Mouse (Mus musculus) neural tube, embryonic 15.5 days (tissue): ENCODE data around the gene Khdc4. TPM values are rescaled to one million over a fixed set of nuclear protein-coding genes. Genes with fewer than 3 reads are reported as not detected.

Experiments used
- ATAC-seq: fragments of 200-750 bp; cut with Nextera tagmentation; 2 replicates; pipeline ENCODE4 v1.8.0; 2017; ENCODE audit warnings: mild to moderate bottlenecking, moderate TSS enrichment, moderate library complexity; ENCODE audit not compliant: low FRiP score
- H3K27ac ChIP-seq: fragments of 300-500 bp; sonication (generic); replicated peaks from 2 replicates; pipeline ENCODE4 v1.5.1; 2015; ENCODE audit warnings: mild to moderate bottlenecking, inconsistent platforms
- H3K27me3 ChIP-seq: fragments of 300-500 bp; sonication (generic); replicated peaks from 2 replicates; pipeline ENCODE4 v1.6.1; 2015; ENCODE audit warnings: inconsistent platforms
- H3K36me3 ChIP-seq: fragments of 300-500 bp; sonication (generic); 2 replicates; pipeline ENCODE4 v1.6.1; 2015; ENCODE audit warnings: inconsistent platforms
- H3K4me1 ChIP-seq: fragments of 300-500 bp; sonication (generic); 2 replicates; pipeline ENCODE4 v1.6.1; 2015; ENCODE audit warnings: inconsistent platforms
- H3K4me2 ChIP-seq: fragments of 300-500 bp; sonication (generic); 2 replicates; pipeline ENCODE4 v1.6.1; 2015; ENCODE audit warnings: inconsistent platforms, mild to moderate bottlenecking, moderate library complexity
- H3K4me3 ChIP-seq: fragments of 300-500 bp; sonication (generic); replicated peaks from 2 replicates; pipeline ENCODE4 v1.5.1; 2015; ENCODE audit warnings: mild to moderate bottlenecking, inconsistent platforms
- H3K9ac ChIP-seq: fragments of 300-500 bp; sonication (generic); replicated peaks from 2 replicates; pipeline ENCODE4 v1.6.1; 2015; ENCODE audit warnings: mild to moderate bottlenecking, inconsistent platforms
- H3K9me3 ChIP-seq: fragments of 300-500 bp; sonication (generic); replicated peaks from 2 replicates; pipeline ENCODE4 v1.6.1; 2016; ENCODE audit warnings: inconsistent platforms
- WGBS: fragments of 180-500 bp; shearing (Covaris S2); methylation state at CpG from one replicate; pipeline ENCODE4 v1.1.7; 2015; ENCODE audit warnings: mixed read lengths; 5-methylcytosine and 5-hydroxymethylcytosine counted together
- polyA plus RNA-seq: library from polyadenylated mRNA; unstranded; fragments of >200 nt; fragmentation: Nextera tagmentation; extraction: Ambion mirVana; gene quantifications from 2 replicates; pipeline ENCODE4 v1.2.1, GENCODE M21; 2015

Gene Khdc4
- polyA plus RNA-seq, 1 experiment from 2014 or later, result 87.4 TPM

DNA sequence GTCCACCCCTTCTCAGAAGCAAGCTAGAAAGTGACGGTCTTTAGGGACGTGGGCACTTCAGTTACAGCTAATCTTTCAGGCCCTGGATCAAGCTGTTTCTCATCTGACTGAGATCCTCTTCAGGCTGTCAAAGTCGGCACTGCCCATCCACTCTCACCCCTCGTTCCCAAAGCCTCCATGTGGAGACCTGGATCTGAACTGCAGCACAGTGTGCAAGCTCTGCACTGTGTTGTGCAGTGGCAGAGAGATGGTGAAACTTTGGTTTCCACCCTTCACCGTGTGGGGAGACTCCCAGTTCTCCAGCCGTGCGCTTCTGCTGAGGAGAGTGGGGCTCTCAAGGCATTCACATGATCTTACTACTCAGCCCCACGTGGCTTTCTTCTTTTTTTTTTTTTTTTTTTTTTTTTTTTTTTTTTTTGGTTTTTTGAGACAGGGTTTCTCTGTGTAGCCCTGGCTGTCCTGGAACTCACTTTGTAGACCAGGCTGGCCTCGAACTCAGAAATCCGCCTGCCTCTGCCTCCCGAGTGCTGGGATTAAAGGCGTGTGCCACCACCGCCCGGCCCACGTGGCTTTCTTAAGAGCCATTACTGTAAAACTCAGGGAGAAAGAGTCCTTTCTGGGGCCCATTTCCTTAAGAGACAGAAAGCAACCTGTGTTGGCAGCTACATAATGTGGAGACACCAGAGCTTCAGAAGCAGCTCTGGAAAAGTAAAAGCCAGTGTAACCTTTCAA lies 60.7 kb downstream of the Khdc4 start:
- WGBS, result 96% methylated on average over 15 of the region's 15 CpGs
- H3K27me3 ChIP-seq, result no peaks in the 10 kb centered on the region
- H3K9ac ChIP-seq, result no peak overlapping the region
- H3K4me1 ChIP-seq, result no peaks in the 10 kb centered on the region
- ATAC-seq, result no peak
- peaks cover 4% of the 10 kb centered on the region; the same call in 1 of the 2 replicates for H3K9me3 ChIP-seq
- H3K4me3 ChIP-seq, result no peak overlapping the region
- H3K4me2 ChIP-seq, result no peak overlapping the region
- H3K27ac ChIP-seq, result no peak overlapping the region
- peaks cover 72% of the 10 kb centered on the region for H3K36me3 ChIP-seq

- H3K4me2 ChIP-seq, result no peak overlapping the region
- H3K4me3 ChIP-seq, result no peak overlapping the region
- peaks cover 4% of the 10 kb centered on the region; the same call in 1 of the 2 replicates for H3K9me3 ChIP-seq
- H3K27ac ChIP-seq, result no peak overlapping the region
- no peak for ATAC-seq
- no peak overlapping the region for H3K9ac ChIP-seq
- peaks cover 72% of the 10 kb centered on the region for H3K36me3 ChIP-seq
- WGBS, result 81% methylated on average over 4 of the region's 4 CpGs
- H3K27me3 ChIP-seq, result no peaks in the 10 kb centered on the region
- H3K4me1 ChIP-seq, result no peaks in the 10 kb centered on the region
Observed at GRCm38 (mm10) chr3:88746871-88747231, 61.2 kb downstream of the Khdc4 start.

DNA sequence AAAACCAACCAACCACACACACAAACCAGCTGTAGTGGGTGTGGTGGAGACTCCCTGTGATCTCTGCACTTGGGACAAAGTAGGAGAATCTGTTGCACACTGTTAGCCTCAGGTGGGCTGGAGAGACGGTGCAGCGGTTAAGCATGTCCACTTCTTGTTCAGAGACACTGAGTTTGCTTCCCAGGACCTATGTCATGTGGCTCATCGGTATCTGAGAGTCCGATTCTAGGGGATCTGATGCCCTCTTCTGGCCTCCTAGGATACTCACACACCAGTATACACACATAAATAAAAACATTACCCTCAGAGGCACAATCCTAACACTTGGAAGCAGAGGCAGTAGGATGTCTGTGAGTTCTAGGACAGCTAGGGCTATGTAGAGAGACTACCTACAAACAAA lies 68.7 kb downstream of the Khdc4 start:
- Histone ChIP-seq H3K36me3 (peaks cover 63% of the 10 kb centered on the region), H3K9me3 (no peaks in the 10 kb centered on the region), H3K4me1 (peaks cover 45% of the 10 kb centered on the region), H3K27me3 (no peaks in the 10 kb centered on the region), H3K4me3 (no peak overlapping the region), H3K27ac (0 out of 2 replicates have a peak overlapping the region, but pooled peaks have one; percentile 5), H3K9ac (no peak overlapping the region), H3K4me2 (no peak overlapping the region)
- no peak for ATAC-seq
- 80% methylated on average over 4 of the region's 4 CpGs for WGBS

DNA sequence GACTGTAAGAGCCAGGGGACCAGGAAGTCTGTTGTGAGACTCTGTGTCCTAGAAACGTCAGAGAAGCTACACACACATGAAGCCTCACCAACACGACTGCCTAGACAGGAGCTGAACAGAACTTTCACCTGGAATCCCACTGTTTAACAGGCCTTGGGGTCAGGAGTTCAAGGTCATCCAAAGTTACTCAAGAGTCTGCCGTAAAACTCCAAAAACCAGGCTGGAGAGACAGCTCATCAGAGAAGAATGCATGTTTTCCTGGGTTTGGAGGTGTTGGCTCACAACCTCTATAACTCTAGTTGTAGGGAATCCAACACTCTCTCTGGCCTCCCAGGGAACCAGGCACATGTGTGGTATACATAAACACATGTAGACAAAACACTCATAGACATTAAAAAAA lies 69.9 kb downstream of the Khdc4 start:
- WGBS, result 71% methylated on average over 3 of the region's 3 CpGs
- no peak for ATAC-seq
- no peaks in the 10 kb centered on the region for H3K27me3 ChIP-seq
- peak overlapping the region; percentile 82 for H3K27ac ChIP-seq
- H3K4me2 ChIP-seq, result no peak overlapping the region
- H3K4me3 ChIP-seq, result no peak overlapping the region
- peaks cover 61% of the 10 kb centered on the region for H3K36me3 ChIP-seq
- no peak overlapping the region for H3K9ac ChIP-seq
- peaks cover 54% of the 10 kb centered on the region for H3K4me1 ChIP-seq
- no peaks in the 10 kb centered on the region for H3K9me3 ChIP-seq

GRCm38 (mm10) chr3:88756276-88756675 lies 70.7 kb downstream of the Khdc4 start:
- H3K27me3 ChIP-seq, result no peaks in the 10 kb centered on the region
- H3K4me1 ChIP-seq, result peaks cover 54% of the 10 kb centered on the region
- H3K27ac ChIP-seq, result peak overlapping the region; percentile 82
- no peak overlapping the region for H3K9ac ChIP-seq
- H3K4me3 ChIP-seq, result no peak overlapping the region
- peak; percentile 11; the same call in 1 of the 2 replicates for ATAC-seq
- no peaks in the 10 kb centered on the region for H3K9me3 ChIP-seq
- WGBS, result 7% methylated on average over 4 of the region's 4 CpGs
- H3K36me3 ChIP-seq, result peaks cover 59% of the 10 kb centered on the region
- peak overlapping the region; percentile 17; the same call in 1 of the 2 replicates for H3K4me2 ChIP-seq

DNA sequence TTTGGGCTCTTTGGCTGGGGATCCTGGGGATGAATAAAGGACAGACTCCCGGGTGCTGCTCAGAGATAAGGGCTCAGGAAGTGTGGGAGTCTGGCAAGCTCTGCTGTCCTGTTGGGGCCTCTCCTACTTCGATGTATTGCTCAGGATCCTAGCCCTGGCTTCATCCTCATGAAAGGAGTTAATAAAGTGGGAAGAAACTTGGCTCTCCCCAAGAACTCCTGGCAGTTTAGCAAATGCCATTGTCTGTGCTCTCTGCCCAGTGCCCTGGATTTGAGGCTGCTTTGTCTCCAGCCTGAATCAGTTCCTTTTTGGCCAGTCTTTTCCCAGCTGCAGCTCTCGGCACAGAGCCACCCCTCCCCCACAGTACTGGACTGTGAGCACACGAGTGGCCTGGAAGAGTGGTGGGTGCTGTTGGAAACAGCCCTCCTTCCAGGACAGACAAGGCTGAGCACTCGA lies 72.5 kb downstream of the Khdc4 start:
- no peaks in the 10 kb centered on the region for H3K9me3 ChIP-seq
- H3K9ac ChIP-seq, result no peak overlapping the region; the same call in 1 of the 2 replicates
- ATAC-seq, result peak; percentile 83
- H3K27me3 ChIP-seq, result no peaks in the 10 kb centered on the region
- peak overlapping the region; percentile 26 for H3K4me2 ChIP-seq
- H3K4me3 ChIP-seq, result no peak overlapping the region
- H3K36me3 ChIP-seq, result peaks cover 62% of the 10 kb centered on the region
- WGBS, result 5% methylated on average over 5 of the region's 5 CpGs
- H3K27ac ChIP-seq, result peak overlapping the region; percentile 86
- H3K4me1 ChIP-seq, result peaks cover 69% of the 10 kb centered on the region

DNA sequence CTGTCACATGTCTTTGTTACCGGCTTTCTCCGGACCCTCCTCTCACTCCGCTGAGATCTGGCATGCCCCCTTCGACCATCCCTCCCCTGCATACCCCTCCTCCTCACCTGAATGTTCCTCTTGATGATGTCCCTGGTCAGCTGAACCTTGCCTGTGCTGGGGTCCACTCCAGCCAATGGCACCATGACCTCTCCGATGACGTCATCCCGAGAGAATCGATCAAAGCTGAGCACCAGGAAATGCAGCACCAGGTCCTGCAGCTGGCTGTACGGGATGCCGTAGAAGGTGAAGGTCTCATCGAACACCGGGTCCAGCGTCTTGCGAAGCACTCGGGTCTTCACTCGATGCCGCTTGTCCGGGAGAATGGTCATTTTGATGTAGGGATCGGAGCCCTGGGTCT lies 76.0 kb downstream of the Khdc4 start:
- peaks cover 57% of the 10 kb centered on the region for H3K36me3 ChIP-seq
- ATAC-seq, result no peak
- H3K4me3 ChIP-seq, result no peak overlapping the region
- 0 out of 2 replicates have a peak overlapping the region, but pooled peaks have one; percentile 18 for H3K27ac ChIP-seq
- H3K4me1 ChIP-seq, result peaks cover 58% of the 10 kb centered on the region
- 94% methylated on average over 19 of the region's 19 CpGs for WGBS
- H3K9me3 ChIP-seq, result no peaks in the 10 kb centered on the region
- H3K27me3 ChIP-seq, result no peaks in the 10 kb centered on the region
- H3K4me2 ChIP-seq, result no peak overlapping the region
- H3K9ac ChIP-seq, result no peak overlapping the region

DNA sequence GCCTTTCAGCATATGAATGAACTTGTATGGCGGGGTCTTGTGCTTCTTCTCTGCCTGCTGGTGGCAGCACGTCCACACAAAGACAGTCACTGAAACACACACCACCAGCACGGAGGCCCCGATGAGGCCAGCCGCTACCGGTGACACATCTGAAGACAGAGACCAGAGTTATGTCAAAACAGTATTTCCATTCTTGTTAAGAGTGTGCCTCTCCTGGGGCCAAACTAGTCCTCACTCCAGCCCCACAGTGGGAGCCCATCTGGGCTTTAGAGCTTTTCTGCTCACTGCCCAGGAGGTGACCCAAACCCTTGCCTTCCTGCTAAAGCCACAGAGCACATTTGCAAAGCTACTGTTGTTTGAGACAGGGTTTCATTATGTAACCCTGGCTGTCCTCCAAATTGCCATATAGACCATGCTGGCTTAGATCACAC lies 76.8 kb downstream of the Khdc4 start:
- H3K27ac ChIP-seq, result 0 out of 2 replicates have a peak overlapping the region, but pooled peaks have one; percentile 18
- peaks cover 54% of the 10 kb centered on the region for H3K36me3 ChIP-seq
- H3K4me1 ChIP-seq, result peaks cover 50% of the 10 kb centered on the region
- no peaks in the 10 kb centered on the region for H3K27me3 ChIP-seq
- no peaks in the 10 kb centered on the region for H3K9me3 ChIP-seq
- no peak for ATAC-seq
- WGBS, result 31% methylated on average over 6 of the region's 6 CpGs
- no peak overlapping the region for H3K9ac ChIP-seq
- no peak overlapping the region for H3K4me2 ChIP-seq
- H3K4me3 ChIP-seq, result no peak overlapping the region

Other genes starting within 250 kb of the Khdc4 start
- gene Sema4a, start 224.6 kb upstream of the Khdc4 start, polyA plus RNA-seq, result 28.2 and 28.8 TPM in 2 replicates
- gene Lmna, start 175.8 kb upstream of the Khdc4 start, polyA plus RNA-seq, result 70.3 and 78.7 TPM in 2 replicates
- gene Mex3a, start 153.4 kb upstream of the Khdc4 start, polyA plus RNA-seq, result 18.6 and 19.2 TPM in 2 replicates
- 0.29 and 4.1 TPM in 2 replicates for gene Rab25, start 137.5 kb upstream of the Khdc4 start, polyA plus RNA-seq
- 189 and 193 TPM in 2 replicates for gene Lamtor2, start 132.7 kb upstream of the Khdc4 start, polyA plus RNA-seq
- gene Ubqln4, start 132.0 kb upstream of the Khdc4 start, polyA plus RNA-seq, result 39.2 and 40.1 TPM in 2 replicates
- 157 and 175 TPM in 2 replicates for gene Ssr2, start 109.9 kb upstream of the Khdc4 start, polyA plus RNA-seq
- gene Arhgef2, start 79.8 kb upstream of the Khdc4 start, polyA plus RNA-seq, result 97.4 and 104 TPM in 2 replicates
- not detected in 2 replicates for gene Rxfp4, start 32.7 kb upstream of the Khdc4 start, polyA plus RNA-seq
- 58.7 and 67.5 TPM in 2 replicates for gene Rit1, start 31.0 kb downstream of the Khdc4 start, polyA plus RNA-seq
- gene Syt11, start 89.4 kb downstream of the Khdc4 start, polyA plus RNA-seq, result 207 and 237 TPM in 2 replicates
- 11.8 and 12.3 TPM in 2 replicates for gene Gon4l, start 149.4 kb downstream of the Khdc4 start, polyA plus RNA-seq
- 48.6 and 49.2 TPM in 2 replicates for gene Msto1, start 228.2 kb downstream of the Khdc4 start, polyA plus RNA-seq